Mouse (Mus musculus): ENCODE results near the gene Rara. TPM values are rescaled to one million over a fixed set of nuclear protein-coding genes. Genes with fewer than 3 reads are reported as not detected.

The Rara gene
- 17.1 and 20.3 TPM in 2 replicates for polyA plus RNA-seq (2015; fragmentation: Nextera tagmentation; extraction: Ambion mirVana)

- H3K36me3 ChIP-seq = no peaks in the 10 kb centered on the region
- peak within 1 kb of the TSS; percentile 88 for H3K9ac ChIP-seq
- H3K4me2 ChIP-seq = peak within 1 kb of the TSS; percentile 76
- 9% methylated on average over 21 of the region's 21 CpGs for WGBS
- no peaks in the 10 kb centered on the region for H3K27me3 ChIP-seq
- peak within 1 kb of the TSS; percentile 71 for H3K4me3 ChIP-seq
- peaks cover 97% of the 10 kb centered on the region for H3K4me1 ChIP-seq (replicated peaks)
- no peak; the same call in 1 of the 2 replicates for ATAC-seq (ENCODE audit: low FRiP score)
- H3K27ac ChIP-seq = peak within 1 kb of the TSS; percentile 75
- no peaks in the 10 kb centered on the region for H3K9me3 ChIP-seq
Observed at GRCm38 (mm10) chr11:98927438-98928076, at the start of gene Rara. Rara (plus strand) TSS chr11:98927818.

- H3K4me1 ChIP-seq (replicated peaks) = no peaks in the 10 kb centered on the region
- WGBS = 97% methylated on average over 3 of the region's 3 CpGs
- no peak overlapping the region for H3K4me2 ChIP-seq
- H3K4me3 ChIP-seq = no peak overlapping the region
- H3K27ac ChIP-seq = no peak overlapping the region
- H3K27me3 ChIP-seq = no peaks in the 10 kb centered on the region
- no peak overlapping the region for H3K9ac ChIP-seq
- peaks cover 82% of the 10 kb centered on the region for H3K36me3 ChIP-seq
- no peaks in the 10 kb centered on the region for H3K9me3 ChIP-seq
- no peak for ATAC-seq (ENCODE audit: low FRiP score)
Observed at GRCm38 (mm10) chr11:98887703-98888102, 39.9 kb upstream of the Rara start.

GRCm38 (mm10) chr11:98889077-98889476, 38.5 kb upstream of the Rara start:
- WGBS = 98% methylated on average over 4 of the region's 4 CpGs
- Histone ChIP-seq H3K4me1 (replicated peaks) (no peaks in the 10 kb centered on the region), H3K27me3 (no peaks in the 10 kb centered on the region), H3K9me3 (no peaks in the 10 kb centered on the region), H3K27ac (no peak overlapping the region), H3K4me3 (no peak overlapping the region), H3K9ac (no peak overlapping the region), H3K4me2 (no peak overlapping the region), H3K36me3 (peaks cover 95% of the 10 kb centered on the region)
- no peak for ATAC-seq (ENCODE audit: low FRiP score)

GRCm38 (mm10) chr11:98889977-98890376, 37.6 kb upstream of the Rara start:
- H3K36me3 ChIP-seq = peaks cover 95% of the 10 kb centered on the region
- no peaks in the 10 kb centered on the region for H3K27me3 ChIP-seq
- H3K9ac ChIP-seq = no peak overlapping the region
- H3K4me2 ChIP-seq = no peak overlapping the region
- no peak for ATAC-seq (ENCODE audit: low FRiP score)
- H3K9me3 ChIP-seq = no peaks in the 10 kb centered on the region
- no peak overlapping the region for H3K4me3 ChIP-seq
- H3K4me1 ChIP-seq (replicated peaks) = no peaks in the 10 kb centered on the region
- 94% methylated on average over 5 of the region's 5 CpGs for WGBS
- no peak overlapping the region for H3K27ac ChIP-seq

GRCm38 (mm10) chr11:98892426-98892825, 35.2 kb upstream of the Rara start:
- no peak overlapping the region for H3K9ac ChIP-seq
- no peaks in the 10 kb centered on the region for H3K9me3 ChIP-seq
- no peak overlapping the region for H3K4me2 ChIP-seq
- no peak overlapping the region for H3K4me3 ChIP-seq
- no peak overlapping the region for H3K27ac ChIP-seq
- H3K27me3 ChIP-seq = no peaks in the 10 kb centered on the region
- WGBS = 49% methylated on average over 5 of the region's 5 CpGs
- no peaks in the 10 kb centered on the region for H3K4me1 ChIP-seq (replicated peaks)
- ATAC-seq (ENCODE audit: low FRiP score) = no peak
- H3K36me3 ChIP-seq = peaks cover 96% of the 10 kb centered on the region

GRCm38 (mm10) chr11:98900529-98901125, 27.0 kb upstream of the Rara start:
- Histone ChIP-seq H3K4me1 (replicated peaks) (0 out of 2 replicates have a peak, but pooled peaks cover 6% of the 10 kb centered on the region), H3K9me3 (no peaks in the 10 kb centered on the region), H3K4me3 (no peak overlapping the region), H3K36me3 (peaks cover 69% of the 10 kb centered on the region), H3K9ac (no peak overlapping the region), H3K27me3 (no peaks in the 10 kb centered on the region), H3K27ac (no peak overlapping the region), H3K4me2 (no peak overlapping the region)
- ATAC-seq (ENCODE audit: low FRiP score) = no peak
- 87% methylated on average over 12 of the region's 12 CpGs for WGBS

GRCm38 (mm10) chr11:98902621-98903245, 24.9 kb upstream of the Rara start:
- WGBS = 11% methylated on average over 10 of the region's 10 CpGs
- peaks cover 6% of the 10 kb centered on the region for H3K4me1 ChIP-seq (replicated peaks)
- no peak overlapping the region for H3K4me3 ChIP-seq
- H3K4me2 ChIP-seq = no peak overlapping the region
- no peak overlapping the region; the same call in 1 of the 2 replicates for H3K27ac ChIP-seq
- H3K9me3 ChIP-seq = no peaks in the 10 kb centered on the region
- H3K27me3 ChIP-seq = no peaks in the 10 kb centered on the region
- ATAC-seq (ENCODE audit: low FRiP score) = no peak
- H3K36me3 ChIP-seq = peaks cover 50% of the 10 kb centered on the region
- H3K9ac ChIP-seq = 0 out of 2 replicates have a peak overlapping the region, but pooled peaks have one; percentile 14

- 86% methylated on average over 2 of the region's 2 CpGs for WGBS
- no peak for ATAC-seq (ENCODE audit: low FRiP score)
- Histone ChIP-seq H3K36me3 (peaks cover 34% of the 10 kb centered on the region), H3K4me2 (no peak overlapping the region), H3K9ac (no peak overlapping the region), H3K4me1 (replicated peaks) (peaks cover 19% of the 10 kb centered on the region), H3K9me3 (no peaks in the 10 kb centered on the region), H3K27ac (no peak overlapping the region), H3K27me3 (no peaks in the 10 kb centered on the region), H3K4me3 (no peak overlapping the region)
Observed at GRCm38 (mm10) chr11:98904577-98904976, 23.0 kb upstream of the Rara start.

GRCm38 (mm10) chr11:98905033-98905432, 22.6 kb upstream of the Rara start:
- Histone ChIP-seq H3K27ac (no peak overlapping the region), H3K4me3 (no peak overlapping the region), H3K9me3 (no peaks in the 10 kb centered on the region), H3K27me3 (no peaks in the 10 kb centered on the region), H3K4me2 (no peak overlapping the region), H3K9ac (no peak overlapping the region), H3K36me3 (peaks cover 29% of the 10 kb centered on the region), H3K4me1 (replicated peaks) (peaks cover 19% of the 10 kb centered on the region)
- WGBS = 89% methylated on average over 7 of the region's 7 CpGs
- no peak for ATAC-seq (ENCODE audit: low FRiP score)

GRCm38 (mm10) chr11:98905583-98905982, 22.0 kb upstream of the Rara start:
- Histone ChIP-seq H3K9ac (no peak overlapping the region), H3K36me3 (peaks cover 24% of the 10 kb centered on the region), H3K4me2 (no peak overlapping the region), H3K4me1 (replicated peaks) (peaks cover 19% of the 10 kb centered on the region), H3K9me3 (no peaks in the 10 kb centered on the region), H3K27ac (no peak overlapping the region), H3K27me3 (no peaks in the 10 kb centered on the region), H3K4me3 (no peak overlapping the region)
- ATAC-seq (ENCODE audit: low FRiP score) = no peak
- WGBS = 92% methylated on average over 4 of the region's 4 CpGs

GRCm38 (mm10) chr11:98907063-98907436, 20.6 kb upstream of the Rara start:
- no peaks in the 10 kb centered on the region for H3K27me3 ChIP-seq
- H3K4me1 ChIP-seq (replicated peaks) = peaks cover 19% of the 10 kb centered on the region
- H3K9me3 ChIP-seq = no peaks in the 10 kb centered on the region
- WGBS = 59% methylated on average over 5 of the region's 5 CpGs
- peak overlapping the region; percentile 26; the same call in 1 of the 2 replicates for H3K27ac ChIP-seq
- peak overlapping the region; percentile 49; the same call in 1 of the 2 replicates for H3K9ac ChIP-seq
- no peak for ATAC-seq (ENCODE audit: low FRiP score)
- peak overlapping the region; percentile 48 for H3K4me3 ChIP-seq
- peak overlapping the region; percentile 87 for H3K4me2 ChIP-seq
- H3K36me3 ChIP-seq = peaks cover 13% of the 10 kb centered on the region

- Histone ChIP-seq H3K4me2 (peak within 1 kb of the TSS; percentile 87), H3K9ac (peak within 1 kb of the TSS; percentile 58; the same call in 1 of the 2 replicates), H3K36me3 (peaks cover 13% of the 10 kb centered on the region), H3K27me3 (no peaks in the 10 kb centered on the region), H3K27ac (peak within 1 kb of the TSS; percentile 26; the same call in 1 of the 2 replicates), H3K4me3 (peak within 1 kb of the TSS; percentile 48), H3K9me3 (no peaks in the 10 kb centered on the region), H3K4me1 (replicated peaks) (peaks cover 16% of the 10 kb centered on the region)
- WGBS = under 1% methylated on average over 47 of the region's 49 CpGs
- ATAC-seq (ENCODE audit: low FRiP score) = peak; percentile 95
Observed at GRCm38 (mm10) chr11:98907437-98908173, 20.0 kb upstream of the Rara start, which contains the start of gene Cdc6. Cdc6 (plus strand) TSS chr11:98907801.
